Mouse (Mus musculus): Measurements from ENCODE around the gene Neo1. TPM values are rescaled to one million over a fixed set of nuclear protein-coding genes. Genes with fewer than 3 reads are reported as not detected.

Gene Neo1
- total and polyA plus RNA-seq, 2 experiments from 2014 or later = 40.7 to 181 TPM

DNA sequence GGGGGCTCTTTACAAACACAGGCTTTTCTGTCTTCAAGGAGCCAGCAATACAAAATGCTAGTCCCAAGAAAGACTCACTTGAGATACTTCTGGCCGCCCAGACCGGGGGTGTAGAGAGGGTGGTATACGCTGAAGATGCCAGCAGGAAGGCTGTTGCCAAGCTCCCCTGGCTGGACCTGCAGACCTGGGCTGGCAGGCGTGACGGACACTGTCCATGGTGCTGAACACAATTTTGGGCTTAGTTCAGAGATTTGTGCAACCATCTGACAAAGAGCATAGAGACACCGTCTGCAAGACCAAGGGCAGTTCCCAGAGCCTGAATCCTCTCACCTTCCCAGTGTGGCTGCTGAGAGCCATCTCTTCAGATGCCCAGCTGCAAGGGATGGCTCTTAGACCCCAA, 194.6 kb downstream of the Neo1 start:
- DNase-seq (ENCODE audit: low spot score) (no peak), ATAC-seq (ENCODE audit: low FRiP score) (no peak)
- H3K4me3 ChIP-seq (ENCODE audit: low read depth, low read length) = no peak overlapping the region
- H3K27me3 ChIP-seq (ENCODE audit: insufficient read depth, low read length) = no peaks in the 10 kb centered on the region
- H3K4me1 ChIP-seq (ENCODE audit: insufficient read depth, low read length) = no peaks in the 10 kb centered on the region; the same call in 1 of the 2 replicates
- peaks cover 11% of the 10 kb centered on the region; the same call in 1 of the 2 replicates for H3K36me3 ChIP-seq (ENCODE audit: insufficient read depth, low read length)
- H3K9me3 ChIP-seq (ENCODE audit: low read length) = no peaks in the 10 kb centered on the region
- H3K4me2 ChIP-seq (ENCODE audit: low read depth, low read length, poor library complexity, severe bottlenecking) = no peak overlapping the region
- WGBS = 34% methylated on average over 6 of the region's 6 CpGs
- TF ChIP-seq CTCF (IDR thresholded peaks at IDR 0.05) = no peak
- H3K27ac ChIP-seq (ENCODE audit: low read depth, low read length) = no peak overlapping the region
- no peak overlapping the region for H3K9ac ChIP-seq (replicated peaks; ENCODE audit: low read length, poor library complexity, severe bottlenecking)

DNA sequence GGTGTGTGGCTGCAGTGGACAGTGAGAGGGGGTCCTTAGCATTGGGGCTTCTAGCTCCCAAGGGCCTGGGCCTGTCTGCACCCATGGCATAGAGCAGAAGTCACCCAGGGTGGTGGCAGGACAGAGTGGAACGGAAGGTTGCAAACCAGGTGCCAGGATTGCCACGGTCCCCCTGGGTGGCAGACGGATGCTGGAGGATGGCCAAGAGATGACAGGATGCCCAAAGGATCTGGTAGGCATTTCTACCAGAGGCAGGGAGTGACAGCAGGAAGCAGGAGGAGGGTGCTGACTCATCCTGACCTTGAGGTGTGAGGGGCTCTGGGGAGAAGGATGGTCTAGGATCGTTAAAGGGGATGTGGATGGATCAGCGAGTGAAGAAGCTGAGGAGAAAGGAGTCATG, 197.7 kb downstream of the Neo1 start:
- Histone ChIP-seq H3K36me3 (ENCODE audit: insufficient read depth, low read length) (no peaks in the 10 kb centered on the region), H3K4me1 (ENCODE audit: insufficient read depth, low read length) (no peaks in the 10 kb centered on the region; the same call in 1 of the 2 replicates), H3K9ac (replicated peaks; ENCODE audit: low read length, poor library complexity, severe bottlenecking) (no peak overlapping the region), H3K9me3 (ENCODE audit: low read length) (no peaks in the 10 kb centered on the region), H3K4me2 (ENCODE audit: low read depth, low read length, poor library complexity, severe bottlenecking) (no peak overlapping the region), H3K27me3 (ENCODE audit: insufficient read depth, low read length) (no peaks in the 10 kb centered on the region), H3K4me3 (ENCODE audit: low read depth, low read length) (no peak overlapping the region), H3K27ac (ENCODE audit: low read depth, low read length) (no peak overlapping the region)
- WGBS = 87% methylated on average over 5 of the region's 5 CpGs
- ATAC-seq (ENCODE audit: low FRiP score) (no peak), DNase-seq (ENCODE audit: low spot score) (no peak)
- no peak for TF ChIP-seq CTCF (IDR thresholded peaks at IDR 0.05)

DNA sequence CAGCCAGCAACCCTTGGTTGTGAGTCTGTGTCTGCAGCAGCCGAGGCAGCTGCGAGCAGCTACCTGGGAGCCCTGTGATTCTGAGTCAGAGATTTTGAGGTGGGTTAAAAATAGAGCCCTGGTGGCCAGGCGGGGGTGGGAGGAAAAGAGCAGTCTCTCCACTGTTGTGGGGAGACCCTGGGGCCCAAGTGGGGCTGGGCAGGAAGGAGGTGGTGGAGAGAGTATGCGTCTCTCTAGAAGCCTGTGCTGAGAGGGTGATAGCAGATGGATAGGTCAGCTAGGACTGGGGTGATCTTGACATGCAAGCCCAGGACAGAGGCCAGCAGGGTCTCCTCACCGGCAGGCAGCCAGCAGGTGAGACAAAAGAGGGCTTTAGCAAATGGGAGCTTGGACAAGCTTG, 199.1 kb downstream of the Neo1 start:
- Histone ChIP-seq H3K4me2 (ENCODE audit: low read depth, low read length, poor library complexity, severe bottlenecking) (no peak overlapping the region), H3K27ac (ENCODE audit: low read depth, low read length) (no peak overlapping the region), H3K4me3 (ENCODE audit: low read depth, low read length) (no peak overlapping the region), H3K9me3 (ENCODE audit: low read length) (no peaks in the 10 kb centered on the region), H3K27me3 (ENCODE audit: insufficient read depth, low read length) (no peaks in the 10 kb centered on the region), H3K4me1 (ENCODE audit: insufficient read depth, low read length) (no peaks in the 10 kb centered on the region; the same call in 1 of the 2 replicates), H3K9ac (replicated peaks; ENCODE audit: low read length, poor library complexity, severe bottlenecking) (no peak overlapping the region), H3K36me3 (ENCODE audit: insufficient read depth, low read length) (no peaks in the 10 kb centered on the region)
- DNase-seq (ENCODE audit: low spot score) (no peak), ATAC-seq (ENCODE audit: low FRiP score) (no peak)
- TF ChIP-seq CTCF (IDR thresholded peaks at IDR 0.05) = no peak
- whole genome bisulfite sequencing = 59% methylated on average over 5 of the region's 5 CpGs

DNA sequence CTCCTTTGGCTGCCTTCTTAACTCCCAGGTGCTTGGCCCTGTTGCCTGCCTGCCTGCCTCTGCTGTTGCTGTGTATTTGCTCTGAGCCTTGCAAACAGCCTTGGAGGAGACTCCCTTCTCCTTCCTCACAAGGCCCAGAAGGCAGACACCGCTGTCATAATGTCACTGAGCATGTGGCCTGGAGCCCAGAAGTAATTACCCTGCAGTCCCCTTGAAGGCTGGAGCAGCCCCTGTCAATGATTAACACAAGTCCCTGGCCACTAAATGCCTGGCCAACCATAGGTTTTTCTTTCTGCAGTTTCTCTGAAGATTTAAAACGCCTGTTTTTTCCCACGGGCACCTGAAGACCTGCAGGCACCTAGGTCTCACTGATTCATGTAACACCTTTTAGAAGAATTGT, 203.3 kb downstream of the Neo1 start:
- Histone ChIP-seq H3K27ac (ENCODE audit: low read depth, low read length) (no peak overlapping the region), H3K4me1 (ENCODE audit: insufficient read depth, low read length) (peaks cover 8% of the 10 kb centered on the region; the same call in 1 of the 2 replicates), H3K4me3 (ENCODE audit: low read depth, low read length) (no peak overlapping the region), H3K4me2 (ENCODE audit: low read depth, low read length, poor library complexity, severe bottlenecking) (no peak overlapping the region), H3K9me3 (ENCODE audit: low read length) (no peaks in the 10 kb centered on the region), H3K27me3 (ENCODE audit: insufficient read depth, low read length) (no peaks in the 10 kb centered on the region), H3K9ac (replicated peaks; ENCODE audit: low read length, poor library complexity, severe bottlenecking) (no peak overlapping the region), H3K36me3 (ENCODE audit: insufficient read depth, low read length) (0 out of 2 replicates have a peak, but pooled peaks cover 4% of the 10 kb centered on the region)
- no peak for TF ChIP-seq CTCF (IDR thresholded peaks at IDR 0.05)
- ATAC-seq (ENCODE audit: low FRiP score) (no peak), DNase-seq (ENCODE audit: low spot score) (no peak)
- 74% methylated on average over 3 of the region's 3 CpGs for WGBS

DNA sequence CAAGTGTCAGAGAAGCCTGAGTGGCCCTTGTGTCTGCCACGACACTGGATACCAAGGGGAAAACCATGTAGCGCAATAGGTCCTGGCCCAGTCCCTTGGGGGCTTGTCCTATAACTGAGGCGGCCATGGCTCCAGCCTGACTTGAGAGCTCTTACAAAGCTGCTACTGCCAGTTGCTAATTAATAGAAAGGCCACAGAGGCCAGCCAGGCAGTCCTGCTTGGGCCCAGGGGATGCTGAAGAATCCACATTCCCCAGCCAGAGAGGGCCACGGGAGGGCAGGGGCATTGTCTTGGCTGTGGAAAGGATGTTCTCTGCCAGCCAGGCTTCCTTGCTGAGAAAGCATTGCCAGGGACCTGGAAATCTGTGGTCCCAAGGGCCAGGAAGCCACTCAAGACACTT, 206.6 kb downstream of the Neo1 start:
- no peak for ATAC-seq (ENCODE audit: low FRiP score)
- no peak overlapping the region for H3K4me2 ChIP-seq (ENCODE audit: low read depth, low read length, poor library complexity, severe bottlenecking)
- H3K36me3 ChIP-seq (ENCODE audit: insufficient read depth, low read length) = peaks cover 7% of the 10 kb centered on the region; the same call in 1 of the 2 replicates
- H3K27ac ChIP-seq (ENCODE audit: low read depth, low read length) = no peak overlapping the region
- no peak for TF ChIP-seq CTCF (IDR thresholded peaks at IDR 0.05)
- H3K9me3 ChIP-seq (ENCODE audit: low read length) = no peaks in the 10 kb centered on the region
- peaks cover 31% of the 10 kb centered on the region for H3K4me1 ChIP-seq (ENCODE audit: insufficient read depth, low read length)
- no peaks in the 10 kb centered on the region for H3K27me3 ChIP-seq (ENCODE audit: insufficient read depth, low read length)
- H3K9ac ChIP-seq (replicated peaks; ENCODE audit: low read length, poor library complexity, severe bottlenecking) = no peak overlapping the region
- no peak overlapping the region for H3K4me3 ChIP-seq (ENCODE audit: low read depth, low read length)
- 49% methylated on average over 4 of the region's 4 CpGs for WGBS
- DNase-seq (ENCODE audit: low spot score) = no peak

Other genes with a start within 250 kb of the Neo1 start
- 34.6 and 42.3 TPM in 2 replicates for gene Hcn4, start 213.0 kb downstream of the Neo1 start, total RNA-seq (2014; rRNA removed)
- 3.8 and 4.1 TPM in 2 replicates for gene Hcn4, start 213.0 kb downstream of the Neo1 start, polyA plus RNA-seq (2015; fragmentation: Nextera tagmentation; extraction: Ambion mirVana)